Mouse (Mus musculus): ENCODE measurements around the gene Mrpl42. TPM values are rescaled to one million over a fixed set of nuclear protein-coding genes. Genes with fewer than 3 reads are reported as not detected.

The Mrpl42 gene
- 39.0 to 49.0 TPM (median 43.0 TPM) in 4 replicates for total RNA-seq (2023)

GRCm38 (mm10) chr10:95501463-95502081 lies at the start of gene Mrpl42:
TSS of gene Mrpl42 (minus strand) at chr10:95501940.

GRCm38 (mm10) chr10:95514656-95515292 lies 13.0 kb upstream of the Mrpl42 start, which contains the start of gene Ube2n:
TSS of gene Ube2n (plus strand) at chr10:95515145.

Other genes with a start within 250 kb of the Mrpl42 start
- 12.3 to 17.6 TPM (median 15.4 TPM) in 4 replicates for gene Cradd, start 177.8 kb downstream of the Mrpl42 start, total RNA-seq (2023)
- gene Socs2, start 84.8 kb downstream of the Mrpl42 start, total RNA-seq (2023): 1.8 to 6.3 TPM (median 4.2 TPM) in 4 replicates
- gene Ube2n, start 13.2 kb upstream of the Mrpl42 start, total RNA-seq (2023): 95.7 to 114 TPM (median 105 TPM) in 4 replicates
- 15.6 to 18.2 TPM (median 17.3 TPM) in 4 replicates for gene Nudt4, start 62.2 kb upstream of the Mrpl42 start, total RNA-seq (2023)
- gene Anapc15-ps, start 171.5 kb upstream of the Mrpl42 start, total RNA-seq (2023): not detected in 4 replicates